Mouse (Mus musculus) heart, postnatal 0 days (tissue): Measurements from ENCODE around the gene Fam71a. TPM values are rescaled to one million over a fixed set of nuclear protein-coding genes. Genes with fewer than 3 reads are reported as not detected.

Source experiments
- ATAC-seq: fragments of 200-750 bp; cut with Nextera tagmentation; 2 replicates; pipeline ENCODE4 v1.8.0; 2017; ENCODE audit warnings: low read depth, moderate number of reproducible peaks, moderate library complexity; ENCODE audit not compliant: insufficient read depth
- DNase-seq: peaks from one replicate; pipeline ENCODE4 v3.0.0-alpha.2; 2016; ENCODE audit warnings: low spot score
- H3K27ac ChIP-seq: fragments of 300-500 bp; sonication (generic); 2 replicates; pipeline ENCODE4 v1.5.1; 2014; ENCODE audit warnings: low read depth, mild to moderate bottlenecking
- H3K27me3 ChIP-seq: fragments of 300-500 bp; sonication (generic); 2 replicates; pipeline ENCODE4 v1.6.1; 2014; ENCODE audit warnings: low read length, mixed read lengths; ENCODE audit not compliant: control insufficient read depth, insufficient read depth
- H3K36me3 ChIP-seq: fragments of 300-500 bp; sonication (generic); replicated peaks from 2 replicates; pipeline ENCODE4 v1.6.1; 2014; ENCODE audit warnings: low read length, mixed read lengths; ENCODE audit not compliant: control insufficient read depth, insufficient read depth
- H3K4me1 ChIP-seq: fragments of 300-500 bp; sonication (generic); 2 replicates; pipeline ENCODE4 v1.6.1; 2014; ENCODE audit warnings: antibody characterized with exemption; ENCODE audit not compliant: control insufficient read depth, insufficient read depth
- H3K4me2 ChIP-seq: fragments of 300-500 bp; sonication (generic); 2 replicates; pipeline ENCODE4 v1.6.1; 2014; ENCODE audit warnings: low read depth, mild to moderate bottlenecking, low read length, moderate library complexity
- H3K4me3 ChIP-seq: fragments of 300-500 bp; sonication (generic); 2 replicates; pipeline ENCODE4 v1.5.1; 2014; ENCODE audit warnings: low read depth, low read length
- H3K9ac ChIP-seq: fragments of 300-500 bp; sonication (generic); replicated peaks from 2 replicates; pipeline ENCODE4 v1.6.1; 2014; ENCODE audit warnings: low read depth, low read length, mixed read lengths
- H3K9me3 ChIP-seq: fragments of 300-500 bp; sonication (generic); replicated peaks from 2 replicates; pipeline ENCODE4 v1.6.1; 2016; ENCODE audit warnings: low read length; ENCODE audit not compliant: control insufficient read depth
- CTCF ChIP-seq: IDR thresholded peaks from 2 replicates; pipeline ENCODE4 v1.5.1; 2016; ENCODE audit warnings: antibody characterized with exemption, control low read depth, low read depth
- EP300 ChIP-seq: IDR thresholded peaks from 2 replicates; pipeline ENCODE4 v1.6.1; 2016; ENCODE audit warnings: antibody characterized with exemption, low read depth
- WGBS: fragments of 180-500 bp; shearing (Covaris S2); extraction: QIAGEN DNeasy Blood & Tissue Kit; methylation state at CpG from one replicate; pipeline ENCODE4 v1.1.7; 2014; 5-methylcytosine and 5-hydroxymethylcytosine counted together
- polyA plus RNA-seq: library from polyadenylated mRNA; unstranded; fragments of >200 nt; fragmentation: Nextera tagmentation; extraction: Ambion mirVana; gene quantifications from 2 replicates; pipeline ENCODE4 v1.2.1, GENCODE M21; 2015
- total RNA-seq: library from RNA; depleted of rRNA; stranded (reverse); fragments of >200 nt; gene quantifications from 2 replicates; pipeline ENCODE4 v1.2.3, GENCODE M21; 2014; ENCODE audit warnings: low replicate concordance

The Fam71a gene
- total and polyA plus RNA-seq, 2 experiments from 2014 or later = not detected

- ATAC-seq (no peak), DNase-seq (no peak)
- Histone ChIP-seq H3K9ac (peak overlapping the region; percentile 67), H3K36me3 (no peaks in the 10 kb centered on the region), H3K4me2 (peak overlapping the region; percentile 84), H3K9me3 (no peaks in the 10 kb centered on the region), H3K27ac (no peak overlapping the region), H3K27me3 (no peaks in the 10 kb centered on the region), H3K4me1 (peaks cover 44% of the 10 kb centered on the region), H3K4me3 (peak overlapping the region; percentile 89)
- no peak for TF ChIP-seq EP300
- TF ChIP-seq CTCF = no peak
- WGBS = 3% methylated on average over 22 of the region's 22 CpGs
Observed at GRCm38 (mm10) chr1:191184841-191185251, 20.2 kb upstream of the Fam71a start.

DNA sequence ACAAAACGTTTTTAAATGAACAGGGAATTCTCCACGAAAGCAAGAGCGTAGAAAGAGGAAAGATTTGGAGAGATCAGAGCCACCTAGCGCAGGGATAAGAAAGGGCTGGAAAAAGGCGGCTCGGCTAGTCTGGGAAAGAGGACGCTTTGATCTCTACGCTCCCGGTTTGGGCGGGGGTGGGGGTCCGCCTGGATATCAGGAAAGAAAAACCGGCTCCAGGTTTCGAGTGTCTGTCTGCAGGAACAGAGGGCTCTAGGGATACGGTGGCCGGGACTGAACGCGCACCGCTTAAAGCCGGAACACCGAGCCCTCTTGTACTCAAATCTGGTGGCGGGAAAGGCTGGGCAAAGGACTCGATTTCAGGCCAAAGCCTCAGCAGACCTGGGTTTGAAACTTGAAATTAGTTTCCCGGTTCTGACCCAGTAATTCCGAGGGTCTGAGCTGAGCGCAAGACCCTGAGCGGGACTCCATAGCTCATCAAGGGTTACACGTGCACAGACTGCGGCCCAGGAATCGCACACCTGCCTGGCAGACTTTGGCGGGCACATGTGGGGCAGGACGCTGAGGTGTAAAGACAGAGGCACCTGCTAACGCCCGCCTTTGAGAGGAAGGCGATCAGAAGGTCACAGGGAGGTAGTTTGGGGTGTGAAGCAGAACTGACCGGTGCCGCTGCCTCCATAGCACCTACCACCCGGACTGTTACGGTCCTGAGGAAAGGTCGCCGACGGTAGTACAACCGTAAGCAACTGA, 19.6 kb upstream of the Fam71a start:
- peak overlapping the region; percentile 89 for H3K4me3 ChIP-seq
- no peaks in the 10 kb centered on the region for H3K36me3 ChIP-seq
- H3K4me1 ChIP-seq = peaks cover 50% of the 10 kb centered on the region
- WGBS = 6% methylated on average over 42 of the region's 42 CpGs
- H3K9me3 ChIP-seq = no peaks in the 10 kb centered on the region
- H3K4me2 ChIP-seq = peak overlapping the region; percentile 84
- no peak for TF ChIP-seq EP300
- 0 out of 2 replicates have a peak, but pooled peaks have one; percentile 7 for TF ChIP-seq CTCF
- H3K9ac ChIP-seq = peak overlapping the region; percentile 67
- ATAC-seq (no peak), DNase-seq (peak; percentile 36)
- H3K27me3 ChIP-seq = no peaks in the 10 kb centered on the region
- H3K27ac ChIP-seq = peak overlapping the region; percentile 78

DNA sequence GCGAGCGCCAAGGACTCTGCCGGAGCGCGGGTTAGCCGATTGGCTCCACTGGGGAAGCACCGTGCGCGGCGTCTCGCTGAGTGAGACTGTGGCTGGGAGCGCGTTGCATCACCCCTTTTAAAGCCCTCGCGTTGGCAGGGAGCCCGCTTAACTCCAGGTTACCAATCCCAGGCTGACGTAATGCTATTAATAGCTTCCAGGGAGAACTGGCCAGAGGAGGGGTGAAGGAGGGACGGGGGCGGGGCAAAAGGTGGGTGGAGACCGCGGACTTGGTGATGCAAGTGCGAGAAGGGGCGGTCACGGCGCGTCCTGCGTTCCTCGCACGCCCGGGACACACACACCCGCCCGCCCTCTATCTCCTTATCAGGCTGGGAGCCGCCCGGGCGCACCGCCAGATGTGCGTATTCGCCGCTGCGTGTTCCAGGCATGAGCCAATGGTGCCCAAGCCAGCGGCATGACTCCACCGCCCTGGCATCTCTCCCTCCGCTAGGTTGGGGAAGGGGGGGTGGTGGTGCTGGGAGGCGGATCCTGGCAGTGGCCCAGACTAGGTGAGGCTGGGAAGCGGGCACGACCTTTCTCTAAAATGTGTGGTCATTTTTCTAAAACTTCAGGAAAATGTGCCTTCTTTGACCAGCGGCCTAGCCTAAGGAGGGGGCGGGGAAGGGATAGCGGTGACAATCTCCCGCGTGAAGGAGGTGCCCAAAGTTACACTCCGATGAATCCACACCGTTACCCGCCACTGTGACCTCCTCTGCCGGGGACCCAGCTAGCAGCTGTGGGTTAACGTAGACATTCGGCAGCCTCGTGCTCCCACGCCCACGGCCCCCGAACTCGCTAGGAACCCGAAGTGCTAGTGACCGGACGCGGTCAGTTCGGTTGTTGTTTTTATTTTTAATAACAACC, 18.8 kb upstream of the Fam71a start:
- Histone ChIP-seq H3K4me1 (peaks cover 54% of the 10 kb centered on the region), H3K4me2 (peak overlapping the region; percentile 84), H3K9ac (peak overlapping the region; percentile 88), H3K4me3 (peak overlapping the region; percentile 89), H3K27ac (peak overlapping the region; percentile 96), H3K9me3 (no peaks in the 10 kb centered on the region), H3K36me3 (no peaks in the 10 kb centered on the region), H3K27me3 (no peaks in the 10 kb centered on the region)
- under 1% methylated on average over 67 of the region's 67 CpGs for WGBS
- DNase-seq = peak; percentile 99
- TF ChIP-seq EP300 (peak; percentile 87), CTCF (no peak)
- peak; percentile 93 for ATAC-seq

- peaks cover 56% of the 10 kb centered on the region for H3K4me1 ChIP-seq
- ATAC-seq = peak; percentile 21
- TF ChIP-seq CTCF = peak; percentile 66
- TF ChIP-seq EP300 = no peak
Observed at GRCm38 (mm10) chr1:191182431-191183162, 18.0 kb upstream of the Fam71a start.

More at GRCm38 (mm10) chr1:191182431-191183162, 18.0 kb upstream of the Fam71a start:
- Histone ChIP-seq H3K27ac (peak overlapping the region; percentile 96), H3K4me2 (peak overlapping the region; percentile 84), H3K27me3 (no peaks in the 10 kb centered on the region), H3K9me3 (no peaks in the 10 kb centered on the region), H3K36me3 (no peaks in the 10 kb centered on the region), H3K9ac (peak overlapping the region; percentile 88), H3K4me3 (peak overlapping the region; percentile 89)
- peak; percentile 86 for DNase-seq
- WGBS = under 1% methylated on average over 61 of the region's 61 CpGs
